Mouse (Mus musculus) skeletal muscle tissue, adult 2 months (tissue): Measurements from ENCODE around the gene Hhipl1.
A peak's percentile ranks its signal among the peaks of the same experiment; 100 is the strongest.

Source experiments
- DNase-seq: peaks from one replicate; pipeline ENCODE4 v3.0.0-alpha.2; 2012; ENCODE audit warnings: low read depth, low spot score

Gene Hhipl1

GRCm38 (mm10) chr12:108363796-108364195, 57.7 kb downstream of the Hhipl1 start:
- DNase-seq, result peak; percentile 69

GRCm38 (mm10) chr12:108365340-108365739, 59.3 kb downstream of the Hhipl1 start:
- DNase-seq, result no peak

- no peak for DNase-seq
Observed at GRCm38 (mm10) chr12:108365868-108366267, 59.8 kb downstream of the Hhipl1 start.

- DNase-seq, result no peak
Observed at GRCm38 (mm10) chr12:108367909-108368308, 61.8 kb downstream of the Hhipl1 start.

- no peak for DNase-seq
Observed at GRCm38 (mm10) chr12:108368921-108369320, 62.9 kb downstream of the Hhipl1 start.

- peak; percentile 64 for DNase-seq
Observed at GRCm38 (mm10) chr12:108370596-108371428, 64.7 kb downstream of the Hhipl1 start, which contains the start of gene Eml1. Gene Eml1 (plus strand): TSS chr12:108370957.

GRCm38 (mm10) chr12:108371429-108371765, 65.3 kb downstream of the Hhipl1 start:
- no peak for DNase-seq

GRCm38 (mm10) chr12:108372241-108372640, 66.2 kb downstream of the Hhipl1 start:
- DNase-seq, result peak; percentile 85

- DNase-seq, result peak; percentile 71
Observed at GRCm38 (mm10) chr12:108373611-108374010, 67.5 kb downstream of the Hhipl1 start.

GRCm38 (mm10) chr12:108374689-108375088, 68.6 kb downstream of the Hhipl1 start:
- DNase-seq, result no peak

- DNase-seq, result no peak
Observed at GRCm38 (mm10) chr12:108378379-108379133, 72.5 kb downstream of the Hhipl1 start.
